Mouse (Mus musculus) neutrophil, adult 83 days (primary cell): ENCODE data around the gene Mybl2. TPM values are rescaled to one million over a fixed set of nuclear protein-coding genes. Genes with fewer than 3 reads are reported as not detected.

ENCODE experiments used
- total RNA-seq, 2 experiments: library from RNA; stranded (reverse); gene quantifications; one replicate each; pipeline ENCODE4 v1.2.4; 2023

Gene Mybl2
- total RNA-seq, result 10 to 100 TPM; 34.4 to 35.3 TPM

GRCm38 (mm10) chr2:163054335-163054840 is at the start of gene Mybl2:
Mybl2 (plus strand) TSS chr2:163054687.

GRCm38 (mm10) chr2:163016916-163017743 is 37.4 kb upstream of the Mybl2 start, which contains the start of gene Ift52:
Ift52 (plus strand) TSS chr2:163017354.

GRCm38 (mm10) chr2:163087728-163088127 is 33.2 kb downstream of the Mybl2 start, which contains the start of gene Gtsf1l:
Gtsf1l (minus strand) TSS chr2:163087855.

Other genes with a start within 250 kb of the Mybl2 start
- gene Srsf6, start 123.2 kb upstream of the Mybl2 start, total RNA-seq, result 100 to 1,000 TPM; 125 to 132 TPM
- gene L3mbtl1, start 111.2 kb upstream of the Mybl2 start, total RNA-seq, result under 1 TPM in 1 of 2 experiments, not detected in 1; 0.88 TPM
- gene Sgk2, start 67.4 kb upstream of the Mybl2 start, total RNA-seq, result not detected
- 10 to 100 TPM; 20.7 to 20.8 TPM for gene Ift52, start 37.3 kb upstream of the Mybl2 start, total RNA-seq
- not detected for gene Gtsf1l, start 33.2 kb downstream of the Mybl2 start, total RNA-seq
- not detected for gene Tox2, start 148.4 kb downstream of the Mybl2 start, total RNA-seq